Mouse (Mus musculus) embryo, embryonic 10.5 days (tissue): ENCODE measurements around the gene Osbpl3.

Experiments
- DNase-seq: peaks from one replicate; pipeline ENCODE4 v3.0.0-alpha.2; 2015; ENCODE audit warnings: low spot score

Osbpl3 gene

GRCm38 (mm10) chr6:50331477-50331876 is 124.5 kb downstream of the Osbpl3 start:
- no peak for DNase-seq

- DNase-seq, result no peak
These were observed 126.6 kb downstream of the Osbpl3 start for GRCm38 (mm10) chr6:50329380-50329779.

GRCm38 (mm10) chr6:50328901-50329300 is 127.1 kb downstream of the Osbpl3 start:
- no peak for DNase-seq

DNA sequence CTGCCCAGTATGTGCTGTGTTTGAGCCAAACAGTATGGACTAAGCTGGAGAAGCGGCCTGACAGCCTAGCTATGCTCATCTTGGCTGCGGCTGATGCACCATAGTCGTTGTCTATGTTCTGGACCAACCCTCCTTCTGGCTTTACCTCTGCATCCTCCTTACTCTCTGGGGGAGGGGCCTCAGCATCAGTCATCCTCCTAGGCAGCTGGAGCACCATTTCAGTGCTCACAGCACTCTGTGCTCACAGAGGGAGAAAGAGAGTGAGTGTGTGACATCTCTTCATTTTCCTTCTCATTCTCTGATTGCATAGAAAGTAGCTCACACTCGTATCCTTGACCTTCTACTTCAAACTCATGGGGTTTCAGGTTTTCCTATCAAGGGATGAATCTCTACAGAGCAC is 129.8 kb downstream of the Osbpl3 start:
- DNase-seq, result no peak

DNA sequence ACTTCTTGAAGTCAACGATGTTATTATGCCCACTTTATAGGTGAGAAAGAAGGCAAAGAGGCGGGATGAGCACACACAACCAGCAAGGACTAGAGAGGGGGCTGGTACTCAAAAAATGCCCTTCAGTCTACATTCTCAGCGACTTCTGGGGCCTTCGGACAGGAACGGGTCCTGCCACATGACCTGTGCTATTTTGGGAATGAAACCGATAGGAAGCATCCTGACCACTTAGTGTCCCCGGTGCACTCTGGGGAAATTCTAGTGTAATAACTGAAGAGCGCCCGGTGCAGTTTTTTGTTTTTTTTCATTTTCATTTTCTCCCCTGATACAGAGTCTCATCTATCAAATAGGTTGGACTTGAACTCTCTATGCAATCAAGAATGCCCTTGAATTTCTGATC is 130.5 kb downstream of the Osbpl3 start:
- no peak for DNase-seq

DNA sequence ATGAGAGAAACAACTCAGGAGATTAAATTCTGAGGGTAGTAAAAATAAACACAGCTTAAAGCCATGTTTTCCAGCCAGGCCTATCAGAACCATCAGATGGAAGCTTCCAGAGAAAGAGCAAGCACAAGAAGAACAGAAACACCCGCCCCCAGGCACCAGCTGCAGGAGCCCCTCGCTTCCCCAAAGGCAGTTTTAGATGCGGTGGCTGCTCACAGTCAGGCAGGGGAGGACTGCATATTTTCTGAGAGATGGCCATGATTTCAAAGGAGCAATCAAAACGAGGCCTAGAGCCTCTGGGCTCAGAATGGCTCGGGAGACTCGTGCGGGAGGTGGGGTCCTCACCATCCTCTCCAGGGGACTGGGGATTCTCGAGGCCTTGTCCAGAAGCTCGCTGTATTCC is 133.4 kb downstream of the Osbpl3 start:
- no peak for DNase-seq

GRCm38 (mm10) chr6:50321739-50322138 is 134.3 kb downstream of the Osbpl3 start:
- no peak for DNase-seq

DNA sequence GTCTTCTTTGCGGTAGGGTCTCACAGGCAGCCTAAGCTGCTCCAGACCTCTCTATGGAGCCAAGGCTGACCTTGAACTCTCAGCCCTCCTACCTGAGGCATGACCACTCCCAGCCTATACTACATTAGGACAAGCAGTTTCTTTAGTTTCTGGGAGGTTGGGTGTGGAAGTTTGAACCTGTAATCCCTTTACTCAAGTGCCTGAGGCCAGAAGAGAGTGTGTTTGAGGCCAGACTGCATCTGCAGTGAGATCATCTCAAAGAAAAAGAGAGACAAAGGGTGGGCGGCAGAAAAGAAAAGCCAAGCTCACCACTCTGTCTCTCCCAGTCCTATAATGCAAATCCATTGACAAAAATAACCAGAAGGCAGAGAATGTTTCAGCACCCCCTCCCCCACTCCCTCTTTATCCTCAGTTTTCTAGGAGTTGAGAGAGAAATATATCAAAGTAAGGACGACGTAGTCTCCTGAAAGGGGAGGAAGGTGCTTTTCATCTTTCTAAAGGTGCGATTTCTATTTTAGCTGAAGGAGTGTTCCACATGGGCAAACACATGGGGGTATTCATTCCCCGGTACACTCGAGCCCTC is 137.3 kb downstream of the Osbpl3 start:
- no peak for DNase-seq

- DNase-seq, result no peak
These were observed 137.9 kb downstream of the Osbpl3 start for GRCm38 (mm10) chr6:50318150-50318549.

GRCm38 (mm10) chr6:50316795-50317505 is 139.1 kb downstream of the Osbpl3 start:
- DNase-seq, result no peak

DNA sequence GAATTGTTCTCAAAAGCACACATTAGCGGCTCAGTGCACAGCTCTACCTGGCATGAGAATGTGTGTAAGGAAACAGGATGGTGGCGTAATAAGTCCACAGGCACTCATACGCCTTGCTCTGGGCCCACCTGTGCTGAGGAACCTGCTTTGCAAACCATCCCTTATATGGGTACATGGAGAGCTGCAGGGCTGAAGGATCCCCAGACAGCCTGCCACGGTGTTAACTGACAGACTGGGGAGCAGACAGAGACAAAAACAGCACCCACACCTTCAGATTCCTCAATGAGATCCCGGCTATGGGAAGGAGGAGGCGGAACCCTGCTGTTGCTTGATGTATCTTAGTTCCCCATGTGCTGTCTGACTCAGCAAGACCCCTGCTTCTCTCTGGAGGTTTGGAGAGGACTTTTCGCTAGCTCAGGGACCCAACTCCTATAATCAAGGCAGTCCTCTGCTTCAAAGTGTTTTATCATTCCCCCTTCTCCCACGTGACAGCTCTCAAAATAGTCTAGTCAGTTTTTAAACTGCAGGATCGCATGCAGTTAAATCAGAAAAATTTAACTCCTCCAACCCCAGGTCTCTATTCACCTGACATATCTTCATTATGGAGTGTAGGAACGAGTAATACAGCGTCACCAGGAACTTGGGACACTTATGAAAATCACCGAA is 141.5 kb downstream of the Osbpl3 start:
- no peak for DNase-seq

GRCm38 (mm10) chr6:50312647-50313046 is 143.4 kb downstream of the Osbpl3 start:
- DNase-seq, result peak; percentile 82

DNA sequence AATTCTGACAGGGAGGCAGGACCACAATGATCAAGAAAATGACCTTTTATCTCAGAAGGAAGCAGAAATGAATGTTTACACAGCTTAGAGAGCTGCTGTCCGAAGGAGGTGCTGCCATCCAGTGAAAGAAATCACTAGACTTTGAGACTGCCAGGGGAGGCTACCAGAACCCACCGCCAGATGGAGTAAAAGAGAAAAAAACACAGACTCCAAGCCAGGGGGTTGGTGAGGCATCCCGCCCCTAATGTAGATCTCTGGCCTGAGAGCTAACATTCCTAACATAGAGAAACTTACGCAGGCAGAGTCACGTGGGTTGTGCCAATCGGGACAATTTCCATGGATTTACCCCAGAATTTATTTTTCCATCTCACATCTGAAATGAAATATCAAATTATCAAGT is 147.0 kb downstream of the Osbpl3 start:
- peak; percentile 72 for DNase-seq

DNA sequence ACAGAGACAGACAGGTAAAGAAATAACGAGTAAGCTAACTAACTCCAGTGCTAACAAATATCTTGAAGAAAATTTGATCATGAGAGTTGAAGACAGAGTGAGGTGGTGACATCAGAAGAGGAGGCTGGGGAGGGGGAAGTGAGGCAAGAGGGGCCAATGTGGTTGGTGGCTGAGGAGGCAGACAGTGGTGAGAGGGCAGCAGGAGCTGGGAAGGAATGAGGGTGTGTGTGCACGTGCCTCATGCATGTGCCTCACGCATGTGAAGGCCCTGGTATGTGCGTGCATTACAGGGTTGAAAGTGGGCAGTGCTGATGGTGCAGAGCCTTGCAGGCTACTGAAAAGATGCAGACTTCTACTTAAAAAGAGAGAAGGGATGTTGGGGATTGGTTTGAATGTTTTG is 149.4 kb downstream of the Osbpl3 start:
- no peak for DNase-seq

GRCm38 (mm10) chr6:50304949-50305491 is 151.0 kb downstream of the Osbpl3 start:
- peak; percentile 86 for DNase-seq

GRCm38 (mm10) chr6:50301121-50301520 is 154.9 kb downstream of the Osbpl3 start:
- DNase-seq, result no peak

DNA sequence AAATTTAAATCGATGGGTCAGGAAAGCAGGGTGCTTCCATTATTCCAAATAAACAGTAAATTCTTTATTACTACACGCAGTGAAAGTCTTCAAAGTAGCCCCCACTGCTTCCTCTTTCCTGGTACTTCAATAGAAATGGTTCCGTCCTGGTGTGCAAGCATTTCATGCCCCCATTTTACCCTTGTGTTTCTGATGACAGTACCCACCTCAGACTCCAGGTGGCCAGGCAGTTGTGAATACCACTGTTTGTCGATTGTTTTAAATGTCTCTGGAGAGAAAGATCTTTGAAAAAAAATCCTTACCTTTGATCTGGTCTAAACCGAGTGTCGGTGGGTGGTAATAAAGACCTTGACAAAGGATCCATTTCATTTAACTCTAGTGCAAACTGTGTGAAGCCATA is 155.4 kb downstream of the Osbpl3 start:
- DNase-seq, result no peak

DNA sequence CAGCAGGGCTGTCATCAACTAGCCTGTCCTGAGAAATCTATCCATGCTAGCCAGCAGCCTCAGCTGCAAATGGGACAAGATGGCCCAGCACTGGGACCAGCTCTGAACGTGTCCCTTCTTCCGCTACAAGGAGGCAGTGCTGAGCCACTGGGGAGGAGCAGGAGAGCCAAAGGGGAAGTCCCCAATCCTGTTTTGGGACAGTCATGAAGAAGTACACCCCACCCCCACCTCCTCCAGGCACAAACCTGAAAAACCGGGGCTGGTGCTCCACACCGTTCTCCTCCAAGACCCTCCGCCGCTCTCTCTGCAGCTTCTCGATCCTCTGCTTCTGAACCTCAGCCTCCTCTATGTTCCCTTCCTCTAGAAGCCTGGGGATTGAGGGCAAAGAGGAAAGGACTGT is 156.9 kb downstream of the Osbpl3 start:
- no peak for DNase-seq

DNA sequence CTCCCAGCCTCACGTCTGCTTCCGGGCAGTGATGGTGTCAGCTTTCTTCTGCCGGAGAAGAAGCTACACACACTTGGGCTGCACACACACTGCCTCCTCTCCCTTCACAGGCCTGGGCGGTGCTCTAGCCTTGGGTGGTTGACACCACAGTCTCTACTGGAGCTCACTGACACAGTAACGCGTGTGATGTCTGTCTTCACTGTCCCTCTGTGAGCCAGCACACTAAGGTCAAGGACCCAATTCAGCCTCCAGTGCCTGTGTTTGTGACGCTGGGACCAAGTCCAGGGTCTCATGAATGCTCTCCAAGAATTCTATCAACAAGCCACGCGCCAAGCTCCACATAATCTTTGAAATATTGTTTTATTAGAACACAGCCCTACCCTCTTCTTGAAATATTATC is 158.3 kb downstream of the Osbpl3 start:
- no peak for DNase-seq

- DNase-seq, result no peak
These were observed 160.9 kb downstream of the Osbpl3 start for GRCm38 (mm10) chr6:50295136-50295535.

DNA sequence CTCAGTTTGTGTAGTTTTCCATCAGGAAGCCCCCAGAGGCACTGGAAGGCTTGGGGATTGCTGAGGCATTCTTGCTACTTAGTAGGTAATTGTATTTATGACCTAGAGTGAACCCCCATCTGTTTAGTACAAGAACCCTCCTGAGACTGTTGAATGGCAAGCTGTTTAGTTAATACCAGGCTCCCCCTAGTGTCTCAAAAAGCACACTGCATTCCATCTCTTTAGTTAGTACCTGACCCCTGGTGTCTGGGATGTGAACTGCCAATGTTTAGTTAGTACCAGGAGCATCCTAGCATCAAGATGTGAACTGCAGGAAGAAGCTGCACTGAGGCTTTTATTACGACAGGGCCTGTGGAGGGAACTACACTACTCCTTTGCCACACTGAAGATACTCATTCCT is 161.9 kb downstream of the Osbpl3 start:
- DNase-seq, result peak; percentile 95

GRCm38 (mm10) chr6:50291650-50292049 is 164.4 kb downstream of the Osbpl3 start:
- DNase-seq, result no peak

DNA sequence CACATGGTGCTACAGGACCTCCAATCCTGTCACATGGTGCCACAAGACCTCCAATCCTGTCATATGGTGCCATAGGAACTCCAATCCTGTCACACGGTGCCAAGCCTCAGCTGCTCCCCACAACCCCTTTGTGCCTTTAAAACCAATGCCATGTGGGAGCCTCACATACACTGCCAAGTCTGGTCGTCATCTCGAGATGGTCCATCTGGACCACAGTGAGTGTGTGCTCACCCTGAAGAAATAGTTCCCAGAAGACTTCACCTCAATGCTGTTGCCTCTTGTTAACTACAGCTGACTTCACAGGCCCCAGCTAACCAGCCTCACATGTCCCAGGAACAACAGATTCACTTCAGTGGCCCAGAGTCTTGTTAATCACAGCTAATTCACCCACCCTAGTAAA is 169.1 kb downstream of the Osbpl3 start:
- DNase-seq, result no peak
